Mouse (Mus musculus) liver (tissue): Measurements from ENCODE around the gene Gm6588.
A peak's percentile ranks its signal among the peaks of the same experiment; 100 is the strongest.

Source experiments
- DNase-seq: peaks from one replicate; pipeline ENCODE4 v3.0.0-alpha.2; 2020; ENCODE audit warnings: mixed read lengths

The Gm6588 gene

GRCm38 (mm10) chr5:112473453-112473852, 24.2 kb downstream of the Gm6588 start:
- DNase-seq, result no peak

GRCm38 (mm10) chr5:112481946-112482410, 32.8 kb downstream of the Gm6588 start:
- DNase-seq, result no peak

DNA sequence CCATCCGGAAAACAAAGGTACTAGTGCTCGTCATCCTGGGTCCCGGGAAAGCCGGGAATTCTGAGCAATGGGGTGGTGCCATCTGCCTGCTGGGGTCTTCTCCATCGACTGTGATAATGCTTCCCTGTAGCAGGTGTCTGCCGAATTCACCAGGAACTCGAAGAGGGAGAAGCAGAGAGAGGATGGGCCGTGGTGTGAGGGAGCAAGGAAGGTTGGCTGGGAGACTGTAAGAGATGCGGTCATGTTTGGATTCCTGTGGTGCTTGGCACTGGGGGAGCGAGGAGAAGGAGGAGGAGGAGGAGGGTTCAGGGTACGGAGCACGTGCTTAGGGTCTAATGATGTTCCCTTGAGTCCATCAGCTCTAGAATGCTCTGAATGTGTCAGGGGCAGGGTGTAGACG, 33.3 kb downstream of the Gm6588 start:
- no peak for DNase-seq

DNA sequence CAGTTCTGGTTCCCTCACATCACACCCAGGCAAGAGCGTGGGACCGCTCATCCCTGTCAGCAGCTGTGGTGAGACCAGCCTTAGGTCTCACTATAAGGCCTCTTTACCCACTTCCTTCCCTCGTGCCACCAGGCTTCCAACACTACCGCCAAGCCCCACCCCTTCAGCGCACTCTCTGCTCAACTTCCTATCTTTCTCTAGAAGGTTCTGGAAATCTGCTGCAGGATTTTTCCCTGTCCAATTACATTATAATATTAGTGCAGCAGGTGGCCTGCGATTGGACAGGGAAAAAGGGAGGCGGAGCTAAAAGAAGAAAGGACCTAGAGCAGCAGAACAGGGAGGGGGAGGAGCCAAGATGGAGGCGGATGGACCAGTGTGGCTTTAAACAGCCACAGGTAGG, 33.8 kb downstream of the Gm6588 start:
- DNase-seq, result no peak

DNA sequence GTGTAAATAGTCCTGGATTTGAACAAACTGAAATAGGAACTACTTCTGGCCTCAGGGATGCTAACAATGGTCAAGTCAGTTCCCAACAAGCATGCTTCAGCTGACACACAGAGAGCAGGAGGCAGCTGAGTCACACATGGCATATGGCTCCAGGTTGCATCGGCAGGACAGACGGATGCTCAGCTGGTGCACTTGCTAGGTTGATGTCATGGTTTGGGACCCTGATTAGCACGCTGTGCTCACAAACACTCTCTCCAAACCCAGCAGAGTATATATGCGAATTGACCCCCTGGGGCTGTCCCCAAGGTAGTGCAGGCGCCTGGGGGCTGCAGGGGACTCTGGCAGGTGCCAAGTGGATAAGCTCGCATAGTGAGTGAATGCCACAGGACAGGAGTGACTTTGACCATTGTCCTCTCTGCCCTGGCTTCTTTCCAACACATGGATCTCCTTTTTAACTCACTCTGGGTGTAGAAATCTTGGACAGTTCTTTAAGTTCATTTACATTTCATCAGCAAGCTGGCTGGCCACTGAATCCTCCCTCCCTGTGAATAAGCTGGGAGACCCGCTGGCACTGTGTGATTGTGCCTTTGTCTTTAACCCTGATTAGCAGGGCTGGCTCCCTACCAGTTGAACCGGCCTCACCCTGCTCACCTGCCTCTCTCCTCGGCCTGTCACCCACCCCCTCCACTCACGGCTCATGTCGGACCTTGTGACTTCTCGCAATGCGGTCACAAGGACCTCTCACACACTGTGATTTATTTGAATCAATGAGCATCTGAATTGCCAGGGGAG, 35.9 kb downstream of the Gm6588 start:
- DNase-seq, result no peak

- DNase-seq, result no peak
Observed at GRCm38 (mm10) chr5:112486415-112486814, 37.2 kb downstream of the Gm6588 start.

- no peak for DNase-seq
Observed at GRCm38 (mm10) chr5:112487504-112487903, 38.3 kb downstream of the Gm6588 start.

- DNase-seq, result peak; percentile 47
Observed at GRCm38 (mm10) chr5:112488101-112488776, 39.0 kb downstream of the Gm6588 start.

DNA sequence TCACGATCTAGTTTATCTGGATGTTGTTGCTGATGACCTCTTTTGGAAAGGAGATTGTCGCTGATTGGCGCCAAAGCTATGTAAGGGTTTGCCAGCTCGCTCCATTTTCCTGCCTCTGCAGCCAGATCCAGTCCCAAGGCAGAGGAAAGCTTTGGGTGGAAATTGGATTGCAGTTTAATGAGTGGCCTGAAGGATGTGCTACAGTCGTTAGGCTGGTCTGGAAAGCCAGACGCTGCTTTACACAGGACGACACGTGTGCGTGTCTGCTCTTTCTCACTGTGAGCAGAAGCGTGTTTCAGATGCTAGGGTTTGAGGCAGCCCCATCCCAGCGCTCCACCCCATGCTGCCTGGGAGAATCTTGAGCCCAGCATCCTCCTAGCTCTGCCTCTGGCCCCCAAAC, 42.3 kb downstream of the Gm6588 start:
- no peak for DNase-seq

DNA sequence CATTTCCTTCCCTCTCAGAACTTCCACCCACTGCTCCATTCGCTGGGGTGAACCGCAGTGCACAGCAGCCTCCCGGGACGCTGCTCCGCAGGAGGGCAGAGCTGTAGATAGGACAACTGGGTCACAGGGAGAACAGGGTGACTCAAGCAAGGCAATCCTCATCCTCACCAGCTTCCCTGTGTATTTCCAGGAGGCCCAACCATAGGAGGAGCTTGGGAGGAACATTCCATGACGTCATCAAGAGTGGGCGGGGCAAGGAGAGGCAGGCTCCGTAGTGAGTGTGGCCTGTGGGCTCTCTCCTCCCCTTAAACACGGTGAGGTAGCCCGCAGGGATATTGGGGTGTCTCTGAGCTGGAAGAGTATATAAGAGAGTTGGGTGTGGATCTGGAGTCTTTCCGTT, 44.3 kb downstream of the Gm6588 start:
- DNase-seq, result peak; percentile 62

GRCm38 (mm10) chr5:112496753-112497369, 47.6 kb downstream of the Gm6588 start:
- no peak for DNase-seq

GRCm38 (mm10) chr5:112498921-112499917, 50.0 kb downstream of the Gm6588 start:
- peak; percentile 51 for DNase-seq

DNA sequence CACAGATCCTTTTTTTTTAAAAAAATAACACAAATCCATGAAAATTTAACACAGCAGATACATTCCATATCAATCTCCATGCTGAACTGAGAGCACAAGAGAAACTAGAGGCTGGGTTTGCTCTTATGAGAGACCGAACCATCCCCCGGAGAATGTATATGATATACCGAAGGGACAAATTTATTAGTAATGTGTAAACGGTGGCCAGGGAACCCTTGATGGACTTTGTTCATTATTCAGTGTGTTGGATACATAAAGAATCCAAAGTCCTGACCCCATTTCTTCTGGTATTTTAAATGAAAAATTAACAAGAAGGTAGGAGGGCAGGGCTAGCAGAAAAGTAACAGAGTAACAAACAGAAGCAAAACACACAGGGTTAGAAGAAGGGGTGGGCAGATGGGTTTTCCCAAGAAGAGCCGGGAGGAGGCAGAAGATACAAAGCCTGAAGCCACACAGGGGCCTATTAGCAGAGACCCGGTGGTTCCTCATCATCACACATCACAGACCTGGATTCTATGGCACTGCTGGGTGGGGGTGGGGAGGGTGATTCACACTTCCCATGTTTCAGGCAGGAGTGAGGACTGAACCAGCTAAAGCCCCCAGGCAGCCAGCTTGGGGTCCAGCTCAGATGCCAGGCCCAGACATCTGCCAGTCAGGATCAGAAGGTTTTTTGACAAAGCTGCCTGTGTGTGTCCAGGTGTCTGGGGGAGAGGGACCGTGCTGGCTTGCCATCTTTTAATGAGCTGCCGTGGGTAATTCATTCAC, 50.9 kb downstream of the Gm6588 start:
- DNase-seq, result no peak
